Mouse (Mus musculus) stomach, postnatal 0 days (tissue): ENCODE data around the gene Dock2. TPM values are rescaled to one million over a fixed set of nuclear protein-coding genes. Genes with fewer than 3 reads are reported as not detected.

Source experiments
- ATAC-seq: fragments of 200-750 bp; cut with Nextera tagmentation; 2 replicates; pipeline ENCODE4 v1.8.0; 2017; ENCODE audit not compliant: low FRiP score, low TSS enrichment
- DNase-seq: peaks from one replicate; pipeline ENCODE4 v3.0.0-alpha.2; 2016; ENCODE audit warnings: low spot score
- H3K27ac ChIP-seq: fragments of 300-500 bp; sonication (generic); replicated peaks from 2 replicates; pipeline ENCODE4 v1.5.1; 2014; ENCODE audit warnings: mild to moderate bottlenecking, control low read depth
- H3K27me3 ChIP-seq: fragments of 300-500 bp; sonication (generic); 2 replicates; pipeline ENCODE4 v1.6.1; 2014; ENCODE audit warnings: low read length; ENCODE audit not compliant: control insufficient read depth, insufficient read depth
- H3K36me3 ChIP-seq: fragments of 300-500 bp; sonication (generic); 2 replicates; pipeline ENCODE4 v1.6.1; 2014; ENCODE audit warnings: low read length, mixed read lengths; ENCODE audit not compliant: control insufficient read depth, insufficient read depth
- H3K4me1 ChIP-seq: fragments of 300-500 bp; sonication (generic); replicated peaks from 2 replicates; pipeline ENCODE4 v1.6.1; 2014; ENCODE audit warnings: antibody characterized with exemption; ENCODE audit not compliant: control insufficient read depth, insufficient read depth
- H3K4me2 ChIP-seq: fragments of 300-500 bp; sonication (generic); replicated peaks from 2 replicates; pipeline ENCODE4 v1.6.1; 2014; ENCODE audit warnings: low read depth, mild to moderate bottlenecking, control low read depth, moderate library complexity
- H3K4me3 ChIP-seq: fragments of 300-500 bp; sonication (generic); 2 replicates; pipeline ENCODE4 v1.5.1; 2014; ENCODE audit warnings: low read depth, low read length, control low read depth
- H3K9ac ChIP-seq: fragments of 300-500 bp; sonication (generic); 2 replicates; pipeline ENCODE4 v1.6.1; 2014; ENCODE audit warnings: mild to moderate bottlenecking, low read length, control low read depth, mixed read lengths
- H3K9me3 ChIP-seq: fragments of 300-500 bp; sonication (generic); 2 replicates; pipeline ENCODE4 v1.6.1; 2016; ENCODE audit warnings: low read length; ENCODE audit not compliant: control insufficient read depth
- CTCF ChIP-seq: IDR thresholded peaks from 2 replicates; pipeline ENCODE4 v1.5.1; 2016; ENCODE audit warnings: antibody characterized with exemption, low read depth, mild to moderate bottlenecking, moderate library complexity
- EP300 ChIP-seq: optimal IDR thresholded peaks from 2 replicates; pipeline ENCODE3; 2016; ENCODE audit warnings: antibody characterized with exemption
- WGBS: fragments of 180-500 bp; shearing (Covaris S2); extraction: QIAGEN DNeasy Blood & Tissue Kit; methylation state at CpG from one replicate; pipeline ENCODE4 v1.1.7; 2014; 5-methylcytosine and 5-hydroxymethylcytosine counted together
- polyA plus RNA-seq: library from polyadenylated mRNA; unstranded; fragments of >200 nt; fragmentation: Nextera tagmentation; extraction: Ambion mirVana; gene quantifications from 2 replicates; pipeline ENCODE4 v1.2.1, GENCODE M21; 2015

Gene Dock2
- polyA plus RNA-seq, 1 experiment from 2014 or later = 1.0 TPM

DNA sequence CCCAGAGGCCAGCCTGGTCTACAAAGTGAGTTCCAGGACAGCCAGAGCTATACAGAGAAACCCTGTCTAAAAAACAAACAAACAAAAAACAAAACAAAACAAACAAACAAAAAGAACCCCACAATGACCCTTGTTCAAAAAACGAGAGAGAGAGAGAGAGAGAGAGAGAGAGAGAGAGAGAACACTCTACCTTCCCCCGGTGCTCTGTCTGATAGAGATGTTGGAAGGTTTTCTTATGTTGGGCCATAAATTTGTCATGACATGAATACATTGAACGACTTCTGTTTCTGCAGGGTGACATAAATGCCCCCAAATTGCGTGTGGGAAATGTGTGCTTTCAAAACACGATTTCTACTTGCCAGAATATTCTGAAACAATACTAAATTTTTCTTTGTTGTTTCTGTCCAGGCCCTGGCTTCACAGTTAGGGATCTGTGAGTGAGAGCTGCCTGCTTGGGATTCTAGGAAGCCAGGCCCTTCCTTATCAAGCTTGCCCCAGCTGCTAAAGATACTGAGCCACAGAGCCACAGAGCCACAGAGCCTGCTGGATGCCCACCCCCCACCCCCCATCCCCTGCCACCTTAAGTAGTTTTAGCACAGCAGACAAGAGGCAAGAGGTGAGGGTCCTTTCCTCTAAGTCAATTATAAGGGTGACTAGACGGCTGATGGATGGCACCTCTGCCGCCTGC, 451.2 kb downstream of the Dock2 start:
- no peaks in the 10 kb centered on the region for H3K9me3 ChIP-seq
- TF ChIP-seq CTCF = no peak
- TF ChIP-seq EP300 = no peak
- H3K4me1 ChIP-seq = no peaks in the 10 kb centered on the region
- no peak overlapping the region for H3K9ac ChIP-seq
- WGBS = 59% methylated on average over 7 of the region's 7 CpGs
- H3K4me2 ChIP-seq = no peak overlapping the region
- H3K36me3 ChIP-seq = no peaks in the 10 kb centered on the region
- no peak overlapping the region for H3K27ac ChIP-seq
- no peak for DNase-seq
- no peaks in the 10 kb centered on the region for H3K27me3 ChIP-seq
- ATAC-seq = no peak
- no peak overlapping the region for H3K4me3 ChIP-seq

DNA sequence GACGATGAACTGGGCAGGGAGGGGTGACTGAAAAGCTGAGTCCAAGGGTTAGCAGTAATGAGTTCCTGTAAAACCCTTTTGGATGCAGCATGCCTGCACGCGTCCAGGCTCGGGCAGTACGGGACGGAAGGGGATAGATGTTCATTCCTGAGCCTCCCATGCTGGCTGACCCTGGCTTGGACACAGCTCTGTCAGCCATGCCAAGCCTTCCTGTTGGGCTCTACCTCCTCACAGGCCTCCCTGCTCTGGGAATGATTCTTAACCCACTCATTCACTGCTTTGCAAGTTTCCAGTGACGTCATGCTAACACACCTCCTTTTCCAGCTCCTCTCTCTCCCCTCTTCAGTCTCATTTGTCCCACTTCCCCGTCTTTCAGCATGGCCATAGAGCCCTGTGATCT, 460.0 kb downstream of the Dock2 start:
- ATAC-seq (no peak; the same call in 1 of the 2 replicates), DNase-seq (no peak)
- Histone ChIP-seq H3K4me1 (no peaks in the 10 kb centered on the region), H3K36me3 (no peaks in the 10 kb centered on the region), H3K9ac (no peak overlapping the region), H3K27ac (no peak overlapping the region), H3K4me3 (no peak overlapping the region), H3K27me3 (no peaks in the 10 kb centered on the region), H3K4me2 (no peak overlapping the region), H3K9me3 (no peaks in the 10 kb centered on the region)
- WGBS = 55% methylated on average over 8 of the region's 8 CpGs
- TF ChIP-seq EP300 (no peak), CTCF (no peak)

DNA sequence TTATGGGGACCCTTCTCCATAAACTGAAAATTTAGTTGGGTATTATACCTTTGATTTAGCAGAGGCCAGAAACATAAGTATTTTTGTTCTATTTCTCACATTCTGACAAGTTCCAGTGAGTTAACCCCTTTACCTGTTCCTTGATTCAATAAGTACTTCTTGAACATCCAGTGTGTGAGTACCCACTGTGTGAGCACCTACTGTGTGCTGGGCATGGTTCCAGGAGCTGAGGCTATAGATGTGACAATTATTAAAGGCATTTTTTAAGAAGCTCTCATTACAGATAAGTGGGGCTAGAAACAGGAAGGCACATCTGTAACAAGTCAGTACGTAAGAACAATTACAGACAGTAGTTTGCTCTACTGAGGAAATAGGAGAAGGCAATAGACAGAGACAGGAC, 464.4 kb downstream of the Dock2 start:
- no peak overlapping the region for H3K4me3 ChIP-seq
- WGBS = 65% methylated on average over 1 of the region's 1 CpGs
- no peaks in the 10 kb centered on the region for H3K36me3 ChIP-seq
- no peaks in the 10 kb centered on the region for H3K9me3 ChIP-seq
- no peaks in the 10 kb centered on the region for H3K27me3 ChIP-seq
- DNase-seq = no peak
- ATAC-seq = no peak
- no peaks in the 10 kb centered on the region for H3K4me1 ChIP-seq
- no peak overlapping the region for H3K4me2 ChIP-seq
- no peak overlapping the region for H3K9ac ChIP-seq
- TF ChIP-seq CTCF (no peak), EP300 (no peak)
- no peak overlapping the region for H3K27ac ChIP-seq

DNA sequence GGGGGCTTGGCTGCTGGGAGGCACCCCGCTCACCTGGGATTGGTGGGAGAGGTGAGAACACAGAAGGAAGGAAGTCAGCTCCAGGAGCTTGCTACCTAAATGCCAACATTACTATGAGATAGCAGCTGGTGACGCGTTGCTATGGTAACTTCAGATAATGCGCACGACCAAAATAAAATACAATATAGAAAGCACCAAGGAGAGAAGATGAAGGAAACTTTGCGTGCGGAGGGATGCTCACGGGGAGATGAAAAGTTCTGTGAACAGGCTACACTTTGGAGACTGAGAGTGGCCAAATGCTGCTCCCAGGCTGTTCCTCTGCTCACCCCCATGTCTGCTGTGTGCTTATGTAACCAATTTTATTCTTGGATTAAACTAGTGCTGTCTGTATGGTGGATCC, 466.7 kb downstream of the Dock2 start:
- no peaks in the 10 kb centered on the region for H3K9me3 ChIP-seq
- H3K4me3 ChIP-seq = no peak overlapping the region
- H3K36me3 ChIP-seq = no peaks in the 10 kb centered on the region
- WGBS = 80% methylated on average over 8 of the region's 8 CpGs
- no peak overlapping the region for H3K4me2 ChIP-seq
- no peak for DNase-seq
- no peak for TF ChIP-seq CTCF
- TF ChIP-seq EP300 = no peak
- ATAC-seq = no peak
- H3K27ac ChIP-seq = no peak overlapping the region
- no peak overlapping the region for H3K9ac ChIP-seq
- no peaks in the 10 kb centered on the region for H3K27me3 ChIP-seq
- no peaks in the 10 kb centered on the region for H3K4me1 ChIP-seq

DNA sequence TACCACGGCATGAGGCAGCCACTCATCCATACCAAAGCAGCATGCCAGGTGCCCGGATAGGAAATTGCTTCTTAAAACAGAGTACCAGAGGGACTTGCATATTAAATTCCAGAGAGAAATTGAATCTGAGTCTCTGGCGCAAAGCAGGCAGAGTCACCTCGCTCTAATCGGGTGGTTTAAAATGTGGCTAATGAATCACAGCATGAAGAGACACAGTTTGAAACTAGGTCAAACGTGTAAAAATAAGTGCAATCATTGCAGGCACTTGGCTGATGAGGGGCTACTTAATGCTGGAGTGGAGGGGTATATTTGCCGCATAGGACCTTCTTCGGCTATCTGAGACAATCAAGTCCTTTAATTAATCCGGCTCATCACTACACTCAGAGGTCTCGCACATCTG, 467.5 kb downstream of the Dock2 start:
- H3K36me3 ChIP-seq = no peaks in the 10 kb centered on the region
- no peaks in the 10 kb centered on the region for H3K4me1 ChIP-seq
- H3K9ac ChIP-seq = no peak overlapping the region
- no peaks in the 10 kb centered on the region for H3K9me3 ChIP-seq
- H3K4me3 ChIP-seq = no peak overlapping the region
- no peaks in the 10 kb centered on the region for H3K27me3 ChIP-seq
- 79% methylated on average over 10 of the region's 10 CpGs for WGBS
- ATAC-seq (no peak), DNase-seq (no peak)
- H3K27ac ChIP-seq = no peak overlapping the region
- TF ChIP-seq CTCF (no peak), EP300 (no peak)
- H3K4me2 ChIP-seq = no peak overlapping the region

DNA sequence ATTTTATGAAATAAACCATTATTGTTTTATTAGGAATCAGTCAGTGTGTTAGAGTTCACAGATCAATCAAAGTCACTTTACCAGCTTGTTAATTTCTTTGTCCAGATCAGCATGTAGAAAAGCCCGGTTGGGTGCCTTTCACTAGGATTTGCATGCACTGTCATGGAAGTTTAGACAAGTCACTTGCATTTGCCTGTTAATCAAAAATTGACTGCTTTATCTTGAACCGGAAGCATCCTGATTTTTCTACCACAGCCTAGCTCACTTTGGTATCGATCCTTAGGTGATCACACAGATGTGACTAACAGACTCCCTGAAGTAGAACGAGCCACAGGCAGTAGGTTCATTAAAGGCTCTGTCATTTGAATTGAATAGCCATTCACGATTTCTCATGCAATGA, 468.3 kb downstream of the Dock2 start:
- DNase-seq = no peak
- H3K9me3 ChIP-seq = no peaks in the 10 kb centered on the region
- H3K27ac ChIP-seq = no peak overlapping the region
- WGBS = 51% methylated on average over 5 of the region's 5 CpGs
- no peak for ATAC-seq
- no peak overlapping the region for H3K4me3 ChIP-seq
- no peaks in the 10 kb centered on the region for H3K4me1 ChIP-seq
- no peaks in the 10 kb centered on the region for H3K27me3 ChIP-seq
- no peak overlapping the region for H3K9ac ChIP-seq
- H3K4me2 ChIP-seq = no peak overlapping the region
- TF ChIP-seq EP300 (no peak), CTCF (no peak)
- no peaks in the 10 kb centered on the region for H3K36me3 ChIP-seq
